Mouse (Mus musculus): ENCODE results near the gene Fmo1. TPM values are rescaled to one million over a fixed set of nuclear protein-coding genes. Genes with fewer than 3 reads are reported as not detected.

The Fmo1 gene
- polyA plus RNA-seq (2014; fragmentation: Nextera tagmentation; extraction: Ambion mirVana), result 4.1 and 4.9 TPM in 2 replicates

GRCm38 (mm10) chr1:162866280-162866681 lies at the start of gene Fmo1:
Gene Fmo1, minus strand, starts transcription at chr1:162866610.
- Histone ChIP-seq H3K4me3 (ENCODE audit: control insufficient read depth in 1 of 2, insufficient read depth in 1 of 2, low read depth in 1 of 2, low read length in 2 of 2) (no peak within 1 kb of the TSS), H3K27me3 (ENCODE audit: control insufficient read depth, insufficient read depth, low read length) (no peaks in the 10 kb centered on the region), H3K9me3 (ENCODE audit: control insufficient read depth, low read length) (peaks cover 4% of the 10 kb centered on the region; the same call in 1 of the 2 replicates), H3K9ac (ENCODE audit: low read length) (no peak within 1 kb of the TSS), H3K27ac (replicated peaks in 1 of 2; ENCODE audit: control insufficient read depth in 1 of 2, insufficient read depth in 1 of 2, low read depth in 2 of 2, low read length in 2 of 2) (no peak within 1 kb of the TSS), H3K36me3 (ENCODE audit: control insufficient read depth, insufficient read depth, low read length) (no peaks in the 10 kb centered on the region), H3K4me1 (ENCODE audit: control insufficient read depth in 2 of 2, insufficient read depth in 2 of 2, low read length in 2 of 2) (no peaks in the 10 kb centered on the region), H3K4me2 (ENCODE audit: low read length) (no peak within 1 kb of the TSS)
- WGBS, result 45% methylated on average over 7 of the region's 7 CpGs
- ATAC-seq (ENCODE audit: insufficient number of reproducible peaks, insufficient read depth, low FRiP score, low read depth), result no peak

DNA sequence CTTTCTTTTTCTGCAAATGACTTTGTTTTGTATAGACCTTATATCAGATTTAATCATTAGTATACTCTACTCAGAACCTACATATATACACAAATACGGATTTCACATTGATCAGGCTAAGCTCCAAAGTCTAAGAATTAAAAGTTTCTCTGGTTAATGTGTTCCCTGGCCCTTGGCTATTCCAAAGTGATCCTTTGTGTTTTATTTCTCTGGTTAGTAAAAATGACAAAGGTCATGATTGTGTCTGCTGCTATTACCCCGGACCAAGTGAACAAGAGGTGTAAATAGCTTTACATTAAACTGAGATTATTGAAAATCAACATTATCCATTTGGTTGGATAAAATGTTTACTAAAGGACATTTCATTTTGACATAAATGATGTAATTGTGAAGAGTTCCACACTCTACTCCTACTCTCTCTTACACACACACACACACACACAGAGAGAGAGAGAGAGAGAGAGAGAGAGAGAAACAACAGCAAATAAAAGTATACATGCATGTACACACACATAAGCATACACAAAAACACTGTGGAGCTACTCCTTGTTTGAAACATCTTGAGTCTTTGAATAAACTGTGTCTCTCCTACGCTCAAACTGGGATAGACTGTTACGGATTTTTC lies 48.6 kb upstream of the Fmo1 start:
- Histone ChIP-seq H3K27ac (replicated peaks in 1 of 2; ENCODE audit: control insufficient read depth in 1 of 2, insufficient read depth in 1 of 2, low read depth in 2 of 2, low read length in 2 of 2) (no peak overlapping the region), H3K27me3 (ENCODE audit: control insufficient read depth, insufficient read depth, low read length) (no peaks in the 10 kb centered on the region), H3K36me3 (ENCODE audit: control insufficient read depth, insufficient read depth, low read length) (no peaks in the 10 kb centered on the region), H3K9me3 (ENCODE audit: control insufficient read depth, low read length) (no peaks in the 10 kb centered on the region), H3K4me3 (ENCODE audit: control insufficient read depth in 1 of 2, insufficient read depth in 1 of 2, low read depth in 1 of 2, low read length in 2 of 2) (no peak overlapping the region), H3K4me2 (ENCODE audit: low read length) (no peak overlapping the region), H3K9ac (ENCODE audit: low read length) (no peak overlapping the region), H3K4me1 (ENCODE audit: control insufficient read depth in 2 of 2, insufficient read depth in 2 of 2, low read length in 2 of 2) (no peaks in the 10 kb centered on the region)
- ATAC-seq (ENCODE audit: insufficient number of reproducible peaks, insufficient read depth, low FRiP score, low read depth), result no peak
- 83% methylated on average over 4 of the region's 4 CpGs for WGBS

DNA sequence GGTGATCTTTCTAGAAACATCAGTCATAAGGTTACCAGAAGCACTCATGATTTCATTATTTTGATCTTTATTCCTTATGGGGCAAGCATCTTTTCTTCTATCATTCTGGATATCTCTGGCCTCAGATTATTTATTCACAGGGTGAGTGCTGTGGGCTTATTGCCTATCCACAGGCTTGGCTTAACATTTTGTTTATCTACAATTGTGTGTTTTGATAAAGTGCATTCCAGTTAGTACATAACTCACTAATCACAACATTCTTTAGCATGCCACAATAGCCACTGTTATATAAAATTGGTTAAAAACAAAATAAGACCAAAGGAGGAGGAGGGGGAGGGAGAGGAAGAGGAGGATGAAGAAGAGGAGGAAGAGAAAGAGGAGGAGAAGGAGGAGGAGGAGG lies 45.7 kb upstream of the Fmo1 start:
- Histone ChIP-seq H3K4me1 (ENCODE audit: control insufficient read depth in 2 of 2, insufficient read depth in 2 of 2, low read length in 2 of 2) (no peaks in the 10 kb centered on the region), H3K4me3 (ENCODE audit: control insufficient read depth in 1 of 2, insufficient read depth in 1 of 2, low read depth in 1 of 2, low read length in 2 of 2) (no peak overlapping the region), H3K27me3 (ENCODE audit: control insufficient read depth, insufficient read depth, low read length) (no peaks in the 10 kb centered on the region), H3K36me3 (ENCODE audit: control insufficient read depth, insufficient read depth, low read length) (no peaks in the 10 kb centered on the region), H3K9ac (ENCODE audit: low read length) (no peak overlapping the region), H3K27ac (replicated peaks in 1 of 2; ENCODE audit: control insufficient read depth in 1 of 2, insufficient read depth in 1 of 2, low read depth in 2 of 2, low read length in 2 of 2) (no peak overlapping the region), H3K4me2 (ENCODE audit: low read length) (no peak overlapping the region), H3K9me3 (ENCODE audit: control insufficient read depth, low read length) (no peaks in the 10 kb centered on the region)
- ATAC-seq (ENCODE audit: insufficient number of reproducible peaks, insufficient read depth, low FRiP score, low read depth), result no peak

DNA sequence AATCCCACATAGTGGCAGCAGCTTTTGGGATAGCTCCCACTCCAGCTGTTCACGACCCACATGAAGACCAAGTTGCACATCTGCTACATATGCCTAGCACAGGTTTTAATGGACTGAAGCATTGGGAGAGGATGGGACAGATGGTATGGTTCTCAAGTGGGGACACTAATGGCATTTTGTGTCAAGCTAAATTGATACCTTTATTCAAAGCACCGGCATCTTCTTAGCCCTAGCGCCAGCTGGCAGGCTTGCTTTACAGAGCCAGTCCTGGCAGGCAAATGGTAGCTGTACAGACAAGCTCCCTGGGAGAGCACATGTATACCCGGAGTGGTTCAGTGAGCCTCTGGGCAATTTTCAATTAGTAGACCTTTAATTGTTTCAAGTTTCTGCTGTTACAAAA lies 35.5 kb upstream of the Fmo1 start:
- H3K36me3 ChIP-seq (ENCODE audit: control insufficient read depth, insufficient read depth, low read length), result no peaks in the 10 kb centered on the region
- H3K27me3 ChIP-seq (ENCODE audit: control insufficient read depth, insufficient read depth, low read length), result no peaks in the 10 kb centered on the region
- H3K27ac ChIP-seq (replicated peaks in 1 of 2; ENCODE audit: control insufficient read depth in 1 of 2, insufficient read depth in 1 of 2, low read depth in 2 of 2, low read length in 2 of 2), result no peak overlapping the region
- H3K4me1 ChIP-seq (ENCODE audit: control insufficient read depth in 2 of 2, insufficient read depth in 2 of 2, low read length in 2 of 2), result no peaks in the 10 kb centered on the region
- H3K4me3 ChIP-seq (ENCODE audit: control insufficient read depth in 1 of 2, insufficient read depth in 1 of 2, low read depth in 1 of 2, low read length in 2 of 2), result no peak overlapping the region
- H3K9me3 ChIP-seq (ENCODE audit: control insufficient read depth, low read length), result no peaks in the 10 kb centered on the region
- ATAC-seq (ENCODE audit: insufficient number of reproducible peaks, insufficient read depth, low FRiP score, low read depth), result no peak
- no peak overlapping the region for H3K4me2 ChIP-seq (ENCODE audit: low read length)
- no peak overlapping the region for H3K9ac ChIP-seq (ENCODE audit: low read length)
- 77% methylated on average over 4 of the region's 4 CpGs for WGBS

DNA sequence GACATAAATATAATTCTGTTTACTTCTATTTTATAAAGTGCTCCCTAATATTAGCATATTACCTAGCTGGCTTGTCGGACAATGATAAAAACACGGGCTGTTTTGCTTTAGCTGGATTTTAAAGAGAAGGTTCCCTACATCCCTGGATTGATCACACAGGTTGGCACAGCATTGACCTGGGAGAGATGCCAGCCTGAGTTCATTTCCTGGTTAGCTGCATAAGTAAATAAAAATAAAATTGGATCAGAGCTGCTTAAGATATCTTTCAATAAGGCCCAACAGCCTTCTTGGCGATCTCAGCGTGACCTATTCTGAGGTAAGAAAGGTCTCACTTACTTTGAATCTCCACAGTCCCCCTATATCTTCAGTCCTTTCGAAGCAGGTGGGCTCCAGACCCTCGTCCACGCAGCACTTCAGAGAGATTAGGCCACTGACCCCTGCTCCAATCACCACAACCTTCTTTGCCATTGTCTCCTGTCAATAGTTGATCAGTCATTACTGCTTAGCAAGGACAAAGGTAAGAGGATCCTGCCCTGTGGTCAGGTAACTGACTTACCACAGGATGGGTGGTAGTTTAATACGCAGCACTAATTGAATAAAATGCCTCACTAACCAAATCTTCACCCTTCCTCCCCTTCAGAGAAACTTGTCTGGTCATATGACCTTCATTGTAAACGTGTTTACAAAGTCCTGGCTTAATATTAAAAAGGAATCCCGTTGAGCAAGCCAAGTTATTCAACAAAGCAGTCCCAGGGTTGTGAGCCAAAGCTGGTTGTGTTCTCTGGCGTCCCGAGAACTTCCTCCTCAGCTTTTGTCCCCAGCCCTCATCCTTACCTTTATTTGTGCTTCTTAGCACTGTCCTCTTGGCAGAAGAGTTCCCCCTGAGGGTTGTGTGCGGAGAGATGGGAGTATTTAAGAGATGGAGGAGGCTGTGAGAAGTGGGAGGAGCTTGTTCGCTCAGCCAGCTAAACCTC lies 31.7 kb upstream of the Fmo1 start, which contains the start of gene Fmo2:
Gene Fmo2, minus strand, starts transcription at position 889 of the 974 bp plus-strand sequence.
- Histone ChIP-seq H3K27me3 (ENCODE audit: control insufficient read depth, insufficient read depth, low read length) (no peaks in the 10 kb centered on the region), H3K4me1 (ENCODE audit: control insufficient read depth in 2 of 2, insufficient read depth in 2 of 2, low read length in 2 of 2) (no peaks in the 10 kb centered on the region), H3K27ac (replicated peaks in 1 of 2; ENCODE audit: control insufficient read depth in 1 of 2, insufficient read depth in 1 of 2, low read depth in 2 of 2, low read length in 2 of 2) (no peak within 1 kb of the TSS), H3K9ac (ENCODE audit: low read length) (no peak within 1 kb of the TSS), H3K36me3 (ENCODE audit: control insufficient read depth, insufficient read depth, low read length) (no peaks in the 10 kb centered on the region), H3K4me2 (ENCODE audit: low read length) (no peak within 1 kb of the TSS), H3K4me3 (ENCODE audit: control insufficient read depth in 1 of 2, insufficient read depth in 1 of 2, low read depth in 1 of 2, low read length in 2 of 2) (no peak within 1 kb of the TSS), H3K9me3 (ENCODE audit: control insufficient read depth, low read length) (no peaks in the 10 kb centered on the region)
- ATAC-seq (ENCODE audit: insufficient number of reproducible peaks, insufficient read depth, low FRiP score, low read depth), result no peak
- 69% methylated on average over 14 of the region's 14 CpGs for whole genome bisulfite sequencing

DNA sequence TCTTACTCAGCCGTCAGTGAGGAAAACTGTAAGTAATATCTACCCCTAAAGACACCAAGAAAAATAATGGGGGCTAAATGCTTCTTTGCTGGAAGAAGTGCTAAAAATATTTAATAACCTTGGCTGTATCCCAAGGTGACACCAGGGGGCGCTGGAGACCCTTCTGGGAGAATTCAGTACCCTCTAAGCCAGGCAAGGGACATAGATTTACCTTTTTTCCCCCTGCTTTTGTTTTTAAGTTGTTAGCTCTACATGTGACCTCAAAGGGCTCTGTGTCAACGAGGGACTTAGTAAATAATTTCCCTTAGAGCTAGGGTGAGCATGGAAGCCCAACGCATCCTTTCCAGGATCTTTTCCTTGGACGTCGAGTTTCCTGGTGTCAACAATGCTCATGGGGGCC lies 29.5 kb upstream of the Fmo1 start:
- H3K27me3 ChIP-seq (ENCODE audit: control insufficient read depth, insufficient read depth, low read length), result no peaks in the 10 kb centered on the region
- H3K4me1 ChIP-seq (ENCODE audit: control insufficient read depth in 2 of 2, insufficient read depth in 2 of 2, low read length in 2 of 2), result no peaks in the 10 kb centered on the region
- H3K9me3 ChIP-seq (ENCODE audit: control insufficient read depth, low read length), result no peaks in the 10 kb centered on the region
- no peak for ATAC-seq (ENCODE audit: insufficient number of reproducible peaks, insufficient read depth, low FRiP score, low read depth)
- H3K36me3 ChIP-seq (ENCODE audit: control insufficient read depth, insufficient read depth, low read length), result no peaks in the 10 kb centered on the region
- no peak overlapping the region for H3K9ac ChIP-seq (ENCODE audit: low read length)
- H3K4me3 ChIP-seq (ENCODE audit: control insufficient read depth in 1 of 2, insufficient read depth in 1 of 2, low read depth in 1 of 2, low read length in 2 of 2), result no peak overlapping the region
- no peak overlapping the region for H3K27ac ChIP-seq (replicated peaks in 1 of 2; ENCODE audit: control insufficient read depth in 1 of 2, insufficient read depth in 1 of 2, low read depth in 2 of 2, low read length in 2 of 2)
- WGBS, result 38% methylated on average over 6 of the region's 6 CpGs
- no peak overlapping the region for H3K4me2 ChIP-seq (ENCODE audit: low read length)

GRCm38 (mm10) chr1:162893014-162893413 lies 26.6 kb upstream of the Fmo1 start:
- Histone ChIP-seq H3K4me2 (ENCODE audit: low read length) (no peak overlapping the region), H3K36me3 (ENCODE audit: control insufficient read depth, insufficient read depth, low read length) (no peaks in the 10 kb centered on the region), H3K9ac (ENCODE audit: low read length) (no peak overlapping the region), H3K27ac (replicated peaks in 1 of 2; ENCODE audit: control insufficient read depth in 1 of 2, insufficient read depth in 1 of 2, low read depth in 2 of 2, low read length in 2 of 2) (no peak overlapping the region), H3K27me3 (ENCODE audit: control insufficient read depth, insufficient read depth, low read length) (no peaks in the 10 kb centered on the region), H3K9me3 (ENCODE audit: control insufficient read depth, low read length) (no peaks in the 10 kb centered on the region), H3K4me1 (ENCODE audit: control insufficient read depth in 2 of 2, insufficient read depth in 2 of 2, low read length in 2 of 2) (no peaks in the 10 kb centered on the region), H3K4me3 (ENCODE audit: control insufficient read depth in 1 of 2, insufficient read depth in 1 of 2, low read depth in 1 of 2, low read length in 2 of 2) (no peak overlapping the region)
- ATAC-seq (ENCODE audit: insufficient number of reproducible peaks, insufficient read depth, low FRiP score, low read depth), result no peak
- 86% methylated on average over 6 of the region's 6 CpGs for WGBS
